Mouse (Mus musculus) urinary bladder, postnatal 14 days (tissue): ENCODE results near the gene Osbpl3.

Source experiments
- DNase-seq: peaks from one replicate; pipeline ENCODE4 v3.0.0; 2021; ENCODE audit warnings: low spot score

The Osbpl3 gene

DNA sequence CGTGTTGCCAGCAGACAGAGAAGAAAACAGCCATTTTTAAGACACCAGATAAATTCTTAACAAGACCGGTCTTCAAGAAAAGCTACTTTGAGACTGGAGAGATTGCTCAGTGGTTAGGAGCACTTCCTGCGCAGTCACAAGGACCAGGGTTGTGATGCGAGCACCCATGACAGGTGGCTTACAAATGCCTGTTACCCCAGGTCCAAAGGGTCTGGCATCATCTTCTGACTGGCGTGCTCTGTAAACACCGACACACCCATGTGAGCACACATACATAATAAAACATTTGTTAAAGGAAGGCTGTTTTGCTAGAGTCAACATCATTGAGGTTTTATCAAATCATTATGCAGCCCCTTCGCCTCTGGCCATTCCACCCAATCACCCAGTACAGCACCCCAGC is 176.4 kb downstream of the Osbpl3 start:
- DNase-seq = no peak

DNA sequence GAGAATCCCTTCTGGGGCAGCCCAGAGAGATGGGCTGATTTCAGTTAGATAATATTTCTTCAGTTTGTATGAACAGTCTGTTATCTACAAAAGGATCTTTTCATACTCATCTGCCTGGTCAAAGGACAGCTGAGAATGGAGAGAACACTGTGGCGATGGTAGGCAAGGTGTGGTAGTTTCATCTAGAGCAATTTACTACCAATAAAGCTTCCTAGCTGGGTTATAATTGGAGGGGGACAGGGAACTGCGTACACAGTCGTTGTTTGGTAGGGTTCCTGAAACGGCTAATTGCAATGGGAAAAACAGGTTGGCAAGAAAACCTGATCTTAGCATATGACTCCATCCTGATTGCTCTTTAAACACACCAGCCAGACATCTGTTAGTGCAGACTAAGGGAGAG is 182.1 kb downstream of the Osbpl3 start:
- no peak for DNase-seq

DNA sequence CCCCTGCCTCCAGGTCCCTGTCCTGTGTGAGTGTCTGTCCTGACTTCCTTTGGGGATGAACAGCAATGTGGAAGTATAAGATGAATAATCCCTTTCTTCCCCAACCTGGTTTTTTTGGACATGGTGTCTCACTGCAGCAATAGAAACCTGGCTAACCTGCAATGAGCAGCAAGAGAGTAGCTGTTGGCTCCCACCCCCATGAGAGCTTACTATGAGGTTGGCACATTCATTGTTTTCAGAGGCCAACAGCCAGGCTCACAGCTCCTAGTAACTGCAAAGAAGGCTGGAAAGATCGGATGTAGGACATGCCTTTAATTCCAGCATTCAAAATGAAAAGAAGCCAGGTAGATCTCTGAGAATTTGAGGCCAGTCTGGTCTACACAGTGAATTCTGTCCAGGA is 182.6 kb downstream of the Osbpl3 start:
- no peak for DNase-seq

DNA sequence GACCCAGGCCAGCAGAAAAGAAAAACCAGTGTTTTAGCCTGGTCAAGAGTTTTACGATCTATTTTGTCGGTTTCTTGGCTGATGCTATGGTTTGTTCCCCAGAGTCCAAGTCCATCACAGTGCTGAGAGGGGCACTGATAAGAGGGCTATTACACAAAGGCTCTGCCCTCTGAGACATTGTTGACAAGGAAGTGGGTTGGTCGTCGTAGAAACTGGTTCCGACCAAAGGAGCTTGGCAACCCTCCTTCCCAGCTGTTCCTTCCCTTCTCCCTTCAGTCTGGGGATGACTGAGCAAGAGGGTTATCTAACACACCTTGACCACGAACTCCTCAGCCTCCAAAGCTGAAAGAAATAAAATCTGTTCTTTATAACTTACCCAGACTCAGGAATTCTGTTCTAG is 192.3 kb downstream of the Osbpl3 start, which contains the start of gene Gsdme:
Gsdme (minus strand) TSS at position 193 of the 400 bp plus-strand sequence.
- DNase-seq = no peak

- DNase-seq = no peak
These were observed 193.7 kb downstream of the Osbpl3 start for GRCm38 (mm10) chr6:50262310-50262709.

GRCm38 (mm10) chr6:50261922-50262261 is 194.1 kb downstream of the Osbpl3 start:
- no peak for DNase-seq

- peak; percentile 87 for DNase-seq
These were observed 194.6 kb downstream of the Osbpl3 start for GRCm38 (mm10) chr6:50261201-50261921.

DNA sequence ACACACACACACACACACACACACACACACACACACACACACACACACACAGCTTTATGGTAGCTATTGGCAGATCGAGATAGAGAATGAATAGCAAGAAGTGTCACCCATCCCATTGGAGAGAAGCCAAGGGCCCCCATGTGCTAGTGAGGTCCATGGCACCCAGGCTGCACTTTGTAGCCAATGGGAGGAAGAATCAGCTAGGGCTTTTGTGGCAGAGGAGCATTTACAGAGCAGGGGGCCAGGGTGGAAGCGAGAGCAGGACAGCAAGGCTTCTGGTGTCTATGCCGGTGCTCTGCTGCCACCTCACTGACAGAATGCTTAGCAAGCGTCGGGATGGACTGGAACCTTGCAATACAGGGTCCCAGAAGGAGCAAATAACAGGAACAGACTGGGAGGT is 200.6 kb downstream of the Osbpl3 start:
- no peak for DNase-seq

- DNase-seq = peak; percentile 78
These were observed 201.2 kb downstream of the Osbpl3 start for GRCm38 (mm10) chr6:50254723-50255184.

DNA sequence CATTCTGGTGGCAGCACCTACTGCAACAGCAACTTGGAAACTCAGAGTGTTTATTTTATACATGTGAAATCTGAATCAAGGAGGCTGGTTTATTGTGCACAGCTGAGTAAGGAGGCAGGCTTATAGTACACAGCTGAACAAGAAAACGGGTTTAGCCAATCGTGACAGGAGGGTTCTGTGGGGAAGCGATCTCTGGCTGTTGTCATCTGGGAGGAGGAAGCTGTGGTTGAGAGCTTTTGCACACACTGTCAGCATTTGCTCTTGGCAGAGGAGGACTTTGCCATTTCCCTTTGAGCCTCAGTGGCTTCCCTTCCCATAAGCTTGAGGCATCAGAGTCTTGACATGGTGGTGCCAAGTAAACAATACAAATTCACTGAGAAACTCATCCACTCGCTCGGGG is 203.3 kb downstream of the Osbpl3 start:
- no peak for DNase-seq

DNA sequence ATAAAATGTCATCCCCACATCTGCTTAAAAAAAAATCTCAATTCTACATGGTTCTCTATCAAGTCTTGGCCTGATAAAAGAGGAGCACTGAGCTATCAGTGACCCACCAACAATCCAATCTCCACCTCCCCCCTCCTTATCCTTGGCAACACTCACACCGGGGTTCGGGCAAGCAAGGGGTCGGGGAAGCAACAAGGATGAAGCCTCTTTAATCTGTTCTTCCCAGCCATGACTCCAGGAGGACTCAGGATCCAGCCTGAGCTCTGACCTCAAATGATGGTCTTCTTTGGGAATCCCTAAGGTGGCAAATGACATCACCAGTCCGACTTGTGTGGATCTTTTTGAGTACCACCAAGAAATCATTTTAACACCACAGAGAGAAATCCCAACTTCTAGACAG is 208.2 kb downstream of the Osbpl3 start:
- DNase-seq = no peak

- DNase-seq = no peak
These were observed 208.6 kb downstream of the Osbpl3 start for GRCm38 (mm10) chr6:50247356-50247755.

GRCm38 (mm10) chr6:50244967-50245366 is 211.0 kb downstream of the Osbpl3 start:
- no peak for DNase-seq

- no peak for DNase-seq
These were observed 211.9 kb downstream of the Osbpl3 start for GRCm38 (mm10) chr6:50244126-50244525.
